Mouse (Mus musculus) B cell, adult (primary cell): ENCODE measurements around the gene Ldah. TPM values are rescaled to one million over a fixed set of nuclear protein-coding genes. Genes with fewer than 3 reads are reported as not detected.

Source experiments
- total RNA-seq: library from RNA; stranded (reverse); gene quantifications from 4 replicates; pipeline ENCODE4 v1.2.4, GENCODE M21; 2023; ENCODE audit not compliant: inconsistent age

Gene Ldah
- total RNA-seq: 32.6 to 35.1 TPM (median 33.9 TPM) in 4 replicates

GRCm38 (mm10) chr12:8207978-8208403, at the start of gene Ldah:
TSS of gene Ldah (plus strand) at chr12:8208107.

GRCm38 (mm10) chr12:8301841-8302431, 94.0 kb downstream of the Ldah start, which contains the start of gene Gdf7:
TSS of gene Gdf7 (minus strand) at chr12:8301954.

DNA sequence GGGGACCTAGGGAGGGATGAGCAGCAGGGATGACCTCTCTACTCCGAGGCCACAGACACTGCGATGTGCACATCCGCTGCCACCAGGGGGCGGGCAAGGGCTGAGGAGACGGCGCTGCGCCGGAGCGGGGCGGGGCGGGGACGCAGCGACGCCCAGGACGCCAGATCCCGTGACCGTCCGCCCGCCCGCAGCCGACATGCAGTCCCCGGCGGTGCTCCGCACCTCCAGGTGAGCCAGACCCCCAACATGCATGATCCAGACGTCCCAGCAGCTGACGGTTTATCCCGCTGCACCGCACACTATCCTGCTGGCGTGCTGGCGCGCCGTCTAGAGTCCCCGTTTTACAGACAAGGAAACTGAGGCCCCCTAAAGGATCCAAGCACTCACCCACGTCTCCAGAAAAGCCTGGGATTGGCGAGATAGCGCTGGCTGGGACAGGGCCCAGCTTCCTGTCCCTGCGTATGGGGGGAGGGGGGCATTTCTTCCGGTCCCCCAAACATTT, 105.4 kb downstream of the Ldah start, which contains the start of gene Hs1bp3:
Gene Hs1bp3 (plus strand): TSS at position 163 of the 502 bp plus-strand sequence.

Other genes starting within 250 kb of the Ldah start
- not detected in 4 replicates for gene Apob, start 230.5 kb upstream of the Ldah start, total RNA-seq
- not detected in 4 replicates for gene Gdf7, start 93.8 kb downstream of the Ldah start, total RNA-seq
- gene Hs1bp3, start 105.3 kb downstream of the Ldah start, total RNA-seq: 11.5 to 14.5 TPM (median 13.0 TPM) in 4 replicates